Mouse (Mus musculus): ENCODE results near the gene Selenos.

DNA sequence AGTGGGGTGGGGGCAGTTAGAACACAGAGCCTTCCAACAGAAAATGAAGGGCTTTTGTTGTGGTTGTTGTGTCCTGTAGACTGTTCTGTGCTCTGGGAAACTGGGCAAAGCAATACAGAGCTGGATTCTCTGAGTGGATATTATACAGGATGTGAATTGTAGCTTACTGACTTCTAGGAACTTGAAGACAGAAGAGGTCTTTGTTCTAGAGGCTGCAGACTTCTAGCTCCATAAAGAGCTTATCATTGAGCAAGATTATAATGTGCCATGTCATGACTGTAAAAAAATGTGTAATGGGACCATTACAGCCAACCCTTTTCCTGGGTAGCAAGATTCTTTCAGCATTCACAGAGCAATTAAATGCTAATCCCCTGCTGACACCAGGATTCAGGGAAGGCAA is 56.7 kb downstream of the Selenos start:
- TF ChIP-seq POLR2A (IDR thresholded peaks at IDR 0.05; ENCODE audit: extremely low read depth, insufficient read depth, low read length) (no peak), CTCF (IDR thresholded peaks at IDR 0.05; ENCODE audit: extremely low read depth, insufficient read depth, low read length) (no peak)
